Mouse (Mus musculus): ENCODE measurements around the gene Ndc1. TPM values are rescaled to one million over a fixed set of nuclear protein-coding genes. Genes with fewer than 3 reads are reported as not detected.
"Not testable (repeated sequence)": the region's sequence is repeated elsewhere in the genome, so short reads cannot be mapped to it uniquely, and the experiment has no call there.

Ndc1 gene
- total and polyA plus RNA-seq, 3 experiments, result 10.2 to 15.4 (median 11.3) TPM

- WGBS, result 69% methylated on average over 8 of the region's 8 CpGs
- Histone ChIP-seq H3K4me3 (no peak overlapping the region), H3K79me2 (replicated peaks; ENCODE audit: control insufficient read depth, insufficient read depth, low read length) (no peaks in the 10 kb centered on the region), H3K4me1 (ENCODE audit: control insufficient read depth, insufficient read depth, low read length) (no peaks in the 10 kb centered on the region), H3K27me3 (ENCODE audit: control insufficient read depth, insufficient read depth, low read length) (no peaks in the 10 kb centered on the region), H3K27ac (no peak overlapping the region), H3K36me3 (ENCODE audit: control insufficient read depth, insufficient read depth, low read length) (no peaks in the 10 kb centered on the region), H3K9ac (ENCODE audit: low read depth, low read length) (no peak overlapping the region)
- intact Hi-C loops (cut with DNase I), result loop anchor here (2.0 kb wide), 1 partner anchor 97 kb away; the partner anchor contains the start of genes Hspb11 and Lrrc42
- TF ChIP-seq CTCF (IDR thresholded peaks at IDR 0.05) (peak; percentile 70), POLR2A (IDR thresholded peaks at IDR 0.05; ENCODE audit: insufficient read depth, low read depth, low read length) (no peak)
- peak in 1 of 2 experiments; percentile 11 for DNase-seq
These were observed 18.1 kb upstream of the Ndc1 start for GRCm38 (mm10) chr4:107349311-107350008.

GRCm38 (mm10) chr4:107351368-107351767 lies 16.2 kb upstream of the Ndc1 start:
- Histone ChIP-seq H3K27ac (no peak overlapping the region), H3K36me3 (ENCODE audit: control insufficient read depth, insufficient read depth, low read length) (no peaks in the 10 kb centered on the region), H3K79me2 (replicated peaks; ENCODE audit: control insufficient read depth, insufficient read depth, low read length) (no peaks in the 10 kb centered on the region), H3K4me3 (no peak overlapping the region), H3K4me1 (ENCODE audit: control insufficient read depth, insufficient read depth, low read length) (no peaks in the 10 kb centered on the region), H3K27me3 (ENCODE audit: control insufficient read depth, insufficient read depth, low read length) (no peaks in the 10 kb centered on the region), H3K9ac (ENCODE audit: low read depth, low read length) (no peak overlapping the region)
- no peak for TF ChIP-seq EP300 (IDR thresholded peaks at IDR 0.05; ENCODE audit: insufficient read depth, low read depth, low read length)
- no peak for TF ChIP-seq POLR2A (IDR thresholded peaks at IDR 0.05; ENCODE audit: insufficient read depth, low read depth, low read length)
- no peak for TF ChIP-seq CTCF (IDR thresholded peaks at IDR 0.05)
- intact Hi-C loops (cut with DNase I), result no loop called here
- no peak for DNase-seq

- H3K36me3 ChIP-seq (ENCODE audit: control insufficient read depth, insufficient read depth, low read length), result no peaks in the 10 kb centered on the region
- no peak overlapping the region for H3K27ac ChIP-seq
- no peaks in the 10 kb centered on the region for H3K79me2 ChIP-seq (replicated peaks; ENCODE audit: control insufficient read depth, insufficient read depth, low read length)
- H3K4me1 ChIP-seq (ENCODE audit: control insufficient read depth, insufficient read depth, low read length), result no peaks in the 10 kb centered on the region
- no peak for DNase-seq
- no peak overlapping the region for H3K4me3 ChIP-seq
- no peak overlapping the region for H3K9ac ChIP-seq (ENCODE audit: low read depth, low read length)
- no peaks in the 10 kb centered on the region for H3K27me3 ChIP-seq (ENCODE audit: control insufficient read depth, insufficient read depth, low read length)
- TF ChIP-seq POLR2A (IDR thresholded peaks at IDR 0.05; ENCODE audit: insufficient read depth, low read depth, low read length) (no peak), EP300 (IDR thresholded peaks at IDR 0.05; ENCODE audit: insufficient read depth, low read depth, low read length) (no peak), CTCF (IDR thresholded peaks at IDR 0.05) (no peak)
- intact Hi-C loops (cut with DNase I), result no loop called here
- 92% methylated on average over 3 of the region's 3 CpGs for WGBS
These were observed 14.0 kb upstream of the Ndc1 start for GRCm38 (mm10) chr4:107353612-107354011.

- intact Hi-C loops (cut with DNase I), result no loop called here
- no peaks in the 10 kb centered on the region for H3K27me3 ChIP-seq (ENCODE audit: control insufficient read depth, insufficient read depth, low read length)
- no peaks in the 10 kb centered on the region for H3K36me3 ChIP-seq (ENCODE audit: control insufficient read depth, insufficient read depth, low read length)
- WGBS, result 88% methylated on average over 5 of the region's 5 CpGs
- TF ChIP-seq EP300 (IDR thresholded peaks at IDR 0.05; ENCODE audit: insufficient read depth, low read depth, low read length) (no peak), POLR2A (IDR thresholded peaks at IDR 0.05; ENCODE audit: insufficient read depth, low read depth, low read length) (no peak), CTCF (IDR thresholded peaks at IDR 0.05) (no peak)
- H3K9ac ChIP-seq (ENCODE audit: low read depth, low read length), result no peak overlapping the region
- H3K27ac ChIP-seq, result no peak overlapping the region
- no peaks in the 10 kb centered on the region for H3K4me1 ChIP-seq (ENCODE audit: control insufficient read depth, insufficient read depth, low read length)
- no peaks in the 10 kb centered on the region for H3K79me2 ChIP-seq (replicated peaks; ENCODE audit: control insufficient read depth, insufficient read depth, low read length)
- no peak for DNase-seq
- no peak overlapping the region for H3K4me3 ChIP-seq
These were observed 13.5 kb upstream of the Ndc1 start for GRCm38 (mm10) chr4:107354126-107354525.

- Histone ChIP-seq H3K27me3 (ENCODE audit: control insufficient read depth, insufficient read depth, low read length) (no peaks in the 10 kb centered on the region), H3K36me3 (ENCODE audit: control insufficient read depth, insufficient read depth, low read length) (no peaks in the 10 kb centered on the region), H3K79me2 (replicated peaks; ENCODE audit: control insufficient read depth, insufficient read depth, low read length) (no peaks in the 10 kb centered on the region), H3K4me3 (no peak overlapping the region), H3K9ac (ENCODE audit: low read depth, low read length) (no peak overlapping the region), H3K4me1 (ENCODE audit: control insufficient read depth, insufficient read depth, low read length) (no peaks in the 10 kb centered on the region), H3K27ac (no peak overlapping the region)
- 67% methylated on average over 4 of the region's 4 CpGs for WGBS
- intact Hi-C loops (cut with DNase I), result no loop called here
- no peak for DNase-seq
- no peak for TF ChIP-seq POLR2A (IDR thresholded peaks at IDR 0.05; ENCODE audit: insufficient read depth, low read depth, low read length)
These were observed 13.0 kb upstream of the Ndc1 start for GRCm38 (mm10) chr4:107354543-107354942.

- H3K27ac ChIP-seq; DNase-seq; H3K4me1 ChIP-seq (ENCODE audit: control insufficient read depth, insufficient read depth, low read length); intact Hi-C loops (cut with DNase I); H3K79me2 ChIP-seq (replicated peaks; ENCODE audit: control insufficient read depth, insufficient read depth, low read length); H3K36me3 ChIP-seq (ENCODE audit: control insufficient read depth, insufficient read depth, low read length); H3K4me3 ChIP-seq; H3K9ac ChIP-seq (ENCODE audit: low read depth, low read length); H3K27me3 ChIP-seq (ENCODE audit: control insufficient read depth, insufficient read depth, low read length): not testable (repeated sequence)
- WGBS, result 77% methylated on average over 8 of the region's 8 CpGs
These were observed 10.4 kb upstream of the Ndc1 start for GRCm38 (mm10) chr4:107357172-107357571.

Data from heart, adult 2 months (tissue).